Mouse (Mus musculus): ENCODE results near the gene Zfp663. TPM values are rescaled to one million over a fixed set of nuclear protein-coding genes. Genes with fewer than 3 reads are reported as not detected.

Zfp663 gene
- total and polyA plus RNA-seq, 3 experiments: 0.18 TPM; not detected in 2

DNA sequence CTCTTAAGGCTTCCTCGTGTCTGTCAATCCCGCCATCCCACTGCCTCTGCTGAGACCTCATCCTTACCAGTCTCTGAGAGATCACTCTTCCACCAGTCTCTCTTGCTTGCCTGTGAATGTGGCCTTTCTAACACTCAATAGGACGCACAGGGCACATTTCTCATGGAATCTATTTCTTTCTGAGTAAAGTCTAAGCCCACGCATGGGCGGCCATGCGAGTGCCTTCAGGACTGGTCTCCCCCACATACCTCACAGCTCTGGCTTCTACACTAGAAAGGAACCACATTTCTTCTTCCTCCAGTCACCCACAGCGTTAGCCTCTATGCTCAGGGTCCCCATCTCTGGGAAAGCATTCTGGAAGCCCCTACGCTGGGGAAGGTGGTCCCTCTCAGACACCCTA is 54.3 kb downstream of the Zfp663 start:
- no peak for TF ChIP-seq SIN3A (IDR thresholded peaks at IDR 0.05; ENCODE audit: low read length)
- no peak for TF ChIP-seq RCOR1 (IDR thresholded peaks at IDR 0.05; ENCODE audit: low read depth, low read length)
- no peak for TF ChIP-seq ZKSCAN1 (IDR thresholded peaks at IDR 0.05; ENCODE audit: low read depth, low read length)
- no peak for TF ChIP-seq POLR2AphosphoS5 (IDR thresholded peaks at IDR 0.05; ENCODE audit: borderline replicate concordance, low read depth, low read length)
- Histone ChIP-seq H3K36me3 (ENCODE audit: control insufficient read depth in 1 of 2, insufficient read depth in 2 of 2, low read length in 2 of 2) (peaks cover 2 to 21% of the 10 kb centered on the region in 2 experiments; a peak in 2 of 4 replicates), H3K4me3 (ENCODE audit: control insufficient read depth in 1 of 2, insufficient read depth in 1 of 2, low read depth in 2 of 2, low read length in 2 of 2) (no peak overlapping the region), H3K27ac (ENCODE audit: control insufficient read depth, low read depth, low read length) (no peak overlapping the region), H3K9ac (ENCODE audit: control insufficient read depth, low read depth, low read length, poor library complexity, severe bottlenecking) (no peak overlapping the region), H3K4me1 (ENCODE audit: control insufficient read depth in 1 of 2, insufficient read depth in 2 of 2, low read length in 2 of 2) (peaks cover 20 to 24% of the 10 kb centered on the region in 2 experiments), H3K9me3 (replicated peaks; ENCODE audit: insufficient read depth, low read length) (no peaks in the 10 kb centered on the region), H3K27me3 (ENCODE audit: control insufficient read depth in 1 of 2, insufficient read depth in 2 of 2, low read length in 2 of 2) (no peaks in the 10 kb centered on the region), H3K79me2 (ENCODE audit: control insufficient read depth, insufficient read depth, low read length, poor library complexity) (no peaks in the 10 kb centered on the region)
- DNase-seq (ENCODE audit: low read depth, low spot score): no peak

DNA sequence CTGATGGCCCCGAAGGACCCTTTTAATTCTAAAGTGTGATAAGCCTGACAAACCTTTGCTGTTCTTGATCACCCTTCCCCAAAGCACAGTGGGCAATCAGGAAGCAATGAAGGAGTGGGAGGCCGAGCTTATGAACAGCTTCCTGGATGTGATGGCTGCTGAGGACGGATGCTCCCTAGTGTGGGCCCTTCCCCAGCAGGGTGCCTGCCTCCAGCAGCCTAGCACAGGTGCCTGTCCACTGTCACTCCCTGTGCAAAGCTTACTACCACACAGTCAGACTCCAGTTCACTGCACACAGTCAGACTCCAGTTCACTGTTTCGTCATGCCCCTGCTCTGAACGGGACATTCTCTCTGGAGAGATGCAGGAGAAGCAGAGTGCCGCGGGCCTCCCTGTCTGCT is 56.1 kb downstream of the Zfp663 start:
- Histone ChIP-seq H3K9me3 (replicated peaks; ENCODE audit: insufficient read depth, low read length) (no peaks in the 10 kb centered on the region), H3K27me3 (ENCODE audit: control insufficient read depth in 1 of 2, insufficient read depth in 2 of 2, low read length in 2 of 2) (no peaks in the 10 kb centered on the region), H3K4me3 (ENCODE audit: control insufficient read depth in 1 of 2, insufficient read depth in 1 of 2, low read depth in 2 of 2, low read length in 2 of 2) (no peak overlapping the region), H3K9ac (ENCODE audit: control insufficient read depth, low read depth, low read length, poor library complexity, severe bottlenecking) (no peak overlapping the region), H3K79me2 (ENCODE audit: control insufficient read depth, insufficient read depth, low read length, poor library complexity) (no peaks in the 10 kb centered on the region), H3K27ac (ENCODE audit: control insufficient read depth, low read depth, low read length) (no peak overlapping the region), H3K4me1 (ENCODE audit: control insufficient read depth in 1 of 2, insufficient read depth in 2 of 2, low read length in 2 of 2) (peaks cover 3 to 6% of the 10 kb centered on the region in 2 experiments; a peak in 3 of 4 replicates), H3K36me3 (ENCODE audit: control insufficient read depth in 1 of 2, insufficient read depth in 2 of 2, low read length in 2 of 2) (peaks cover 2 to 4% of the 10 kb centered on the region in 2 experiments; a peak in 3 of 4 replicates)
- TF ChIP-seq BHLHE40 (IDR thresholded peaks at IDR 0.05; ENCODE audit: borderline replicate concordance, low read depth, low read length): no peak
- no peak for TF ChIP-seq CTCF (IDR thresholded peaks at IDR 0.05 in 2 of 3, conservative IDR thresholded peaks at IDR 0.05 in 1 of 3; ENCODE audit: control insufficient read depth in 1 of 3, insufficient read depth in 1 of 3, low read depth in 2 of 3, low read length in 3 of 3, poor library complexity in 1 of 3, severe bottlenecking in 1 of 3)
- no peak for TF ChIP-seq CHD1 (IDR thresholded peaks at IDR 0.05; ENCODE audit: low read depth, low read length)
- no peak for TF ChIP-seq GABPA (IDR thresholded peaks at IDR 0.05; ENCODE audit: low read depth, low read length)
- TF ChIP-seq ZKSCAN1 (IDR thresholded peaks at IDR 0.05; ENCODE audit: low read depth, low read length): no peak
- no peak for TF ChIP-seq ZNF384 (IDR thresholded peaks at IDR 0.05; ENCODE audit: low read depth, low read length)
- TF ChIP-seq TBP (IDR thresholded peaks at IDR 0.05; ENCODE audit: low read depth, low read length): no peak
- TF ChIP-seq ELF1 (IDR thresholded peaks at IDR 0.05; ENCODE audit: low read depth, low read length): no peak
- TF ChIP-seq POLR2AphosphoS5 (IDR thresholded peaks at IDR 0.05; ENCODE audit: borderline replicate concordance, low read depth, low read length): no peak
- no peak for TF ChIP-seq HCFC1 (IDR thresholded peaks at IDR 0.05; ENCODE audit: low read depth, low read length)
- no peak for TF ChIP-seq USF2 (IDR thresholded peaks at IDR 0.05; ENCODE audit: borderline replicate concordance in 1 of 2, insufficient read depth in 1 of 2, low read depth in 1 of 2, low read length in 2 of 2)
- TF ChIP-seq UBTF (IDR thresholded peaks at IDR 0.05; ENCODE audit: borderline replicate concordance, insufficient read depth, low read depth, low read length): no peak
- no peak for TF ChIP-seq GATA1 (IDR thresholded peaks at IDR 0.05; ENCODE audit: low read depth, low read length)
- no peak for TF ChIP-seq EP300 (IDR thresholded peaks at IDR 0.05; ENCODE audit: low read depth in 1 of 2, low read length in 2 of 2)
- DNase-seq (ENCODE audit: low read depth, low spot score): no peak

All from MEL (cell line).